ENCODE assay signal across 10 mouse cellular contexts in genomic region chr8:122697586-122697985, GRCm38 (mm10). TPM values are rescaled to one million over a fixed set of nuclear protein-coding genes. Genes with fewer than 3 reads are reported as not detected.
DNase-seq lines count a peak whose midpoint lies in the region; ATAC-seq lines count a peak whose summit lies in the region.
"Had no signal": no experiment of that assay in that cellular context is flagged by ENCODE, and none has a peak within 500 bp of the region (broad histone marks: within the 10 kb centered on the region; RNA-seq: fewer than 3 reads in every experiment).

No protein-coding gene starts in this region.

- H3K27me3 ChIP-seq in heart, embryonic 10.5 days (ENCODE audit: insufficient read depth, poor library complexity, severe bottlenecking), result peaks cover 14% of the 10 kb centered on the region; the same call in 1 of the 2 replicates
- H3K27me3 ChIP-seq in megakaryocyte, embryonic 14.5 days (replicated peaks), result peaks cover 3% of the 10 kb centered on the region
- 0 out of 2 replicates have a peak, but pooled peaks cover 9% of the 10 kb centered on the region for H3K27me3 ChIP-seq in heart, embryonic 15.5 days

- no peaks in the 10 kb centered on the region for H3K36me3 ChIP-seq in heart, embryonic 10.5 days
- H3K36me3 ChIP-seq in megakaryocyte, embryonic 14.5 days (replicated peaks; ENCODE audit: low read length), result peaks cover 55% of the 10 kb centered on the region
- H3K36me3 ChIP-seq in heart, embryonic 15.5 days, result no peaks in the 10 kb centered on the region

- peak overlapping the region; percentile 54 for H3K4me2 ChIP-seq in heart, embryonic 15.5 days

- WGBS in heart, embryonic 10.5 days, result 65% methylated on average over 6 of the region's 6 CpGs
- 50% methylated on average over 6 of the region's 6 CpGs for WGBS in heart, embryonic 15.5 days

- peak overlapping the region; percentile 56 for H3K27ac ChIP-seq in heart, embryonic 10.5 days
- H3K27ac ChIP-seq in heart, embryonic 15.5 days, result no peak overlapping the region

- DNase-seq in heart, embryonic 10.5 days (ENCODE audit: low spot score), result no peak
- no peak for DNase-seq in heart, adult 9 months (ENCODE audit: low spot score in 2 of 2)
- DNase-seq in thymus, postnatal 0 days (ENCODE audit: low spot score), result peak; percentile 38
- no peak for DNase-seq in ovary, postnatal 36 days (ENCODE audit: low spot score)
- DNase-seq in spleen, postnatal 4 days (ENCODE audit: low spot score in 2 of 2), result no peak
- DNase-seq: forebrain, postnatal 0 days had no signal

- H3K9ac ChIP-seq in heart, embryonic 15.5 days, result no peak overlapping the region
- H3K9ac ChIP-seq: forebrain, postnatal 0 days had no signal

- H3K4me1 ChIP-seq in heart, embryonic 10.5 days, result peaks cover 78% of the 10 kb centered on the region
- H3K4me1 ChIP-seq in megakaryocyte, embryonic 14.5 days, result peaks cover 100% of the 10 kb centered on the region
- peaks cover 26% of the 10 kb centered on the region for H3K4me1 ChIP-seq in heart, embryonic 15.5 days (replicated peaks)

- H3K9me3 ChIP-seq in heart, embryonic 10.5 days, result no peaks in the 10 kb centered on the region
- H3K9me3 ChIP-seq in megakaryocyte, embryonic 14.5 days, result no peaks in the 10 kb centered on the region
- H3K9me3 ChIP-seq in heart, embryonic 15.5 days (replicated peaks), result no peaks in the 10 kb centered on the region

- H3K4me3 ChIP-seq in heart, embryonic 10.5 days, result peak overlapping the region; percentile 47
- peak overlapping the region; percentile 90 for H3K4me3 ChIP-seq in megakaryocyte, embryonic 14.5 days (replicated peaks)
- H3K4me3 ChIP-seq in heart, embryonic 15.5 days, result peak overlapping the region; percentile 40

- no peak for ATAC-seq in megakaryocyte, adult 5-6 weeks (ENCODE audit: poor library complexity, severe bottlenecking)
- ATAC-seq in heart, embryonic 15.5 days (replicated peaks; ENCODE audit: insufficient number of reproducible peaks, insufficient read depth, low FRiP score, low read depth), result no peak
- ATAC-seq: forebrain, postnatal 0 days; midbrain, embryonic 16.5 days had no signal

RNA-seq across cellular contexts. Expression of gene Cbfa2t3, which starts 1.3 kb away (rescaled TPM):
- polyA plus RNA-seq in heart, embryonic 10.5 days (2016; fragmentation: Nextera tagmentation; extraction: Ambion mirVana), result 3.8 and 5.5 TPM in 2 replicates
- polyA plus RNA-seq in megakaryocyte, embryonic 14.5 days (2012; ENCODE audit: insufficient read depth, low replicate concordance), result 54.9 and 189 TPM in 2 replicates
- 29.5 and 30.0 TPM in 2 replicates for total RNA-seq in megakaryocyte, adult 5-6 weeks (2015)
- 25.1 and 26.5 TPM in 2 replicates for total RNA-seq in megakaryocyte, adult 5-6 weeks (2017)
- 4.2 and 5.9 TPM in 2 replicates for polyA plus RNA-seq in heart, embryonic 15.5 days (2015; fragmentation: Nextera tagmentation; extraction: Ambion mirVana)
- 15.2 and 16.7 TPM in 2 replicates for polyA plus RNA-seq in thymus, postnatal 0 days (2015; fragmentation: Nextera tagmentation; extraction: Ambion mirVana)

Comparison
In these comparisons a context has a peak if more than half of its experiments do, and no peak if none do; other contexts are left out.
1. H3K4me3 ChIP-seq: peak in every context shown above with its lines; median percentile 90 in megakaryocyte, embryonic 14.5 days; 47 in heart, embryonic 10.5 days; 40 in heart, embryonic 15.5 days.